Mouse (Mus musculus) limb, embryonic 13.5 days (tissue): ENCODE results near the gene Tmco1. TPM values are rescaled to one million over a fixed set of nuclear protein-coding genes. Genes with fewer than 3 reads are reported as not detected.
A peak's percentile ranks its signal among the peaks of the same experiment; 100 is the strongest.
"Not testable (repeated sequence)": the region's sequence is repeated elsewhere in the genome, so short reads cannot be mapped to it uniquely, and the experiment has no call there.

Source experiments
- ATAC-seq: fragments of 200-750 bp; cut with Nextera tagmentation; 2 replicates; pipeline ENCODE4 v1.8.0; 2017; ENCODE audit warnings: low read depth, moderate number of reproducible peaks, moderate TSS enrichment; ENCODE audit not compliant: low FRiP score
- H3K27ac ChIP-seq: fragments of 300-500 bp; sonication (generic); 2 replicates; pipeline ENCODE4 v1.5.1; 2015; ENCODE audit warnings: inconsistent platforms, mild to moderate bottlenecking, moderate library complexity
- H3K27me3 ChIP-seq: fragments of 300-500 bp; sonication (generic); 2 replicates; pipeline ENCODE4 v1.6.1; 2015; ENCODE audit warnings: mild to moderate bottlenecking, inconsistent platforms
- H3K36me3 ChIP-seq: fragments of 300-500 bp; sonication (generic); 2 replicates; pipeline ENCODE4 v1.6.1; 2015; ENCODE audit warnings: inconsistent platforms, mild to moderate bottlenecking, moderate library complexity
- H3K4me1 ChIP-seq: fragments of 300-500 bp; sonication (generic); 2 replicates; pipeline ENCODE4 v1.6.1; 2015; ENCODE audit warnings: inconsistent platforms
- H3K4me2 ChIP-seq: fragments of 300-500 bp; sonication (generic); replicated peaks from 2 replicates; pipeline ENCODE4 v1.6.1; 2015; ENCODE audit warnings: inconsistent platforms, mild to moderate bottlenecking, moderate library complexity
- H3K4me3 ChIP-seq: fragments of 300-500 bp; sonication (generic); 2 replicates; pipeline ENCODE4 v1.5.1; 2015; ENCODE audit warnings: moderate library complexity, mild to moderate bottlenecking, inconsistent platforms
- H3K9ac ChIP-seq: fragments of 300-500 bp; sonication (generic); 2 replicates; pipeline ENCODE4 v1.6.1; 2015; ENCODE audit warnings: mild to moderate bottlenecking, inconsistent platforms
- H3K9me3 ChIP-seq: fragments of 300-500 bp; sonication (generic); 2 replicates; pipeline ENCODE4 v1.6.1; 2016; ENCODE audit warnings: inconsistent platforms
- WGBS: fragments of 180-500 bp; shearing (Covaris S2); methylation state at CpG from one replicate; pipeline ENCODE4 v1.1.7; 2015; 5-methylcytosine and 5-hydroxymethylcytosine counted together
- polyA plus RNA-seq: library from polyadenylated mRNA; unstranded; fragments of >200 nt; fragmentation: Nextera tagmentation; extraction: Ambion mirVana; gene quantifications from 2 replicates; pipeline ENCODE4 v1.2.1, GENCODE M21; 2015

Gene Tmco1
- polyA plus RNA-seq, 1 experiment from 2014 or later: 80.4 TPM

GRCm38 (mm10) chr1:167340910-167341528 is 32.8 kb downstream of the Tmco1 start:
- Histone ChIP-seq H3K36me3 (no peaks in the 10 kb centered on the region), H3K9me3 (no peaks in the 10 kb centered on the region), H3K9ac (no peak overlapping the region), H3K4me3 (no peak overlapping the region), H3K4me2 (0 out of 2 replicates have a peak overlapping the region, but pooled peaks have one; percentile 81), H3K27ac (no peak overlapping the region), H3K27me3 (peaks cover 17% of the 10 kb centered on the region), H3K4me1 (no peaks in the 10 kb centered on the region)
- 87% methylated on average over 3 of the region's 3 CpGs for WGBS
- ATAC-seq: no peak

GRCm38 (mm10) chr1:167342831-167343230 is 34.7 kb downstream of the Tmco1 start:
- H3K4me3 ChIP-seq: no peak overlapping the region
- 91% methylated on average over 10 of the region's 10 CpGs for WGBS
- no peaks in the 10 kb centered on the region for H3K4me1 ChIP-seq
- no peak for ATAC-seq
- no peaks in the 10 kb centered on the region for H3K36me3 ChIP-seq
- H3K9ac ChIP-seq: no peak overlapping the region
- no peaks in the 10 kb centered on the region for H3K9me3 ChIP-seq
- H3K27ac ChIP-seq: no peak overlapping the region
- peaks cover 17% of the 10 kb centered on the region for H3K27me3 ChIP-seq
- H3K4me2 ChIP-seq: no peak overlapping the region

GRCm38 (mm10) chr1:167345994-167346520 is 37.9 kb downstream of the Tmco1 start:
- H3K4me1 ChIP-seq, H3K27me3 ChIP-seq, H3K27ac ChIP-seq, ATAC-seq, H3K4me3 ChIP-seq, H3K9me3 ChIP-seq, H3K9ac ChIP-seq, H3K4me2 ChIP-seq, H3K36me3 ChIP-seq: not testable (repeated sequence)
- WGBS: 92% methylated on average over 10 of the region's 10 CpGs

GRCm38 (mm10) chr1:167349206-167349605 is 41.0 kb downstream of the Tmco1 start:
- H3K9me3 ChIP-seq, H3K9ac ChIP-seq, H3K27ac ChIP-seq, H3K36me3 ChIP-seq, H3K4me3 ChIP-seq, H3K4me1 ChIP-seq, H3K27me3 ChIP-seq, ATAC-seq: not testable (repeated sequence)
- WGBS: 66% methylated on average over 3 of the region's 3 CpGs
- H3K4me2 ChIP-seq: peak overlapping the region; percentile 80

- no peaks in the 10 kb centered on the region for H3K9me3 ChIP-seq
- WGBS: under 1% methylated on average over 55 of the region's 55 CpGs
- peak within 1 kb of the TSS; percentile 74 for H3K4me3 ChIP-seq
- no peaks in the 10 kb centered on the region for H3K27me3 ChIP-seq
- peaks cover 9% of the 10 kb centered on the region; the same call in 1 of the 2 replicates for H3K4me1 ChIP-seq
- ATAC-seq: peak; percentile 97
- H3K4me2 ChIP-seq: peak within 1 kb of the TSS; percentile 80
- peak within 1 kb of the TSS; percentile 69; the same call in 1 of the 2 replicates for H3K27ac ChIP-seq
- peaks cover 11% of the 10 kb centered on the region for H3K36me3 ChIP-seq
- peak within 1 kb of the TSS; percentile 77 for H3K9ac ChIP-seq
Observed at GRCm38 (mm10) chr1:167349815-167350596, 41.8 kb downstream of the Tmco1 start, which contains the start of gene Aldh9a1. TSS of gene Aldh9a1 (plus strand) at chr1:167349991.

GRCm38 (mm10) chr1:167350597-167351415 is 42.6 kb downstream of the Tmco1 start:
- Histone ChIP-seq H3K27ac (peak overlapping the region; percentile 69; the same call in 1 of the 2 replicates), H3K4me2 (peak overlapping the region; percentile 80), H3K4me3 (peak overlapping the region; percentile 74), H3K9ac (peak overlapping the region; percentile 77), H3K9me3 (no peaks in the 10 kb centered on the region), H3K4me1 (peaks cover 9% of the 10 kb centered on the region; the same call in 1 of the 2 replicates), H3K27me3 (no peaks in the 10 kb centered on the region), H3K36me3 (peaks cover 18% of the 10 kb centered on the region)
- ATAC-seq: no peak
- WGBS: 27% methylated on average over 13 of the region's 13 CpGs

GRCm38 (mm10) chr1:167352403-167352802 is 44.2 kb downstream of the Tmco1 start:
- Histone ChIP-seq H3K4me1 (peaks cover 9% of the 10 kb centered on the region; the same call in 1 of the 2 replicates), H3K36me3 (peaks cover 32% of the 10 kb centered on the region), H3K27ac (no peak overlapping the region), H3K9ac (no peak overlapping the region), H3K4me2 (no peak overlapping the region), H3K4me3 (no peak overlapping the region), H3K27me3 (no peaks in the 10 kb centered on the region), H3K9me3 (no peaks in the 10 kb centered on the region)
- ATAC-seq: no peak
- WGBS: 86% methylated on average over 14 of the region's 14 CpGs

GRCm38 (mm10) chr1:167357387-167357786 is 49.2 kb downstream of the Tmco1 start:
- Histone ChIP-seq H3K4me1 (no peaks in the 10 kb centered on the region), H3K36me3 (peaks cover 58% of the 10 kb centered on the region), H3K27ac (no peak overlapping the region), H3K9me3 (no peaks in the 10 kb centered on the region), H3K27me3 (no peaks in the 10 kb centered on the region), H3K4me3 (no peak overlapping the region), H3K4me2 (no peak overlapping the region), H3K9ac (no peak overlapping the region)
- ATAC-seq: no peak
- 95% methylated on average over 9 of the region's 9 CpGs for WGBS

GRCm38 (mm10) chr1:167358731-167359130 is 50.6 kb downstream of the Tmco1 start:
- H3K36me3 ChIP-seq: peaks cover 58% of the 10 kb centered on the region
- H3K27me3 ChIP-seq: no peaks in the 10 kb centered on the region
- no peak overlapping the region for H3K27ac ChIP-seq
- no peak for ATAC-seq
- no peak overlapping the region for H3K9ac ChIP-seq
- no peaks in the 10 kb centered on the region for H3K9me3 ChIP-seq
- 78% methylated on average over 9 of the region's 9 CpGs for WGBS
- no peak overlapping the region for H3K4me3 ChIP-seq
- H3K4me1 ChIP-seq: 0 out of 2 replicates have a peak, but pooled peaks cover 3% of the 10 kb centered on the region
- H3K4me2 ChIP-seq: no peak overlapping the region

- WGBS: 81% methylated on average over 4 of the region's 4 CpGs
- Histone ChIP-seq H3K27ac (no peak overlapping the region), H3K36me3 (peaks cover 56% of the 10 kb centered on the region), H3K4me2 (no peak overlapping the region), H3K4me3 (no peak overlapping the region), H3K9ac (no peak overlapping the region), H3K27me3 (no peaks in the 10 kb centered on the region), H3K4me1 (0 out of 2 replicates have a peak, but pooled peaks cover 3% of the 10 kb centered on the region), H3K9me3 (no peaks in the 10 kb centered on the region)
- ATAC-seq: no peak
Observed at GRCm38 (mm10) chr1:167360268-167360667, 52.1 kb downstream of the Tmco1 start.

- Histone ChIP-seq H3K36me3 (peaks cover 56% of the 10 kb centered on the region), H3K27me3 (no peaks in the 10 kb centered on the region), H3K4me1 (0 out of 2 replicates have a peak, but pooled peaks cover 3% of the 10 kb centered on the region), H3K9ac (no peak overlapping the region), H3K27ac (no peak overlapping the region), H3K4me2 (no peak overlapping the region), H3K9me3 (no peaks in the 10 kb centered on the region), H3K4me3 (no peak overlapping the region)
- 77% methylated on average over 4 of the region's 4 CpGs for WGBS
- no peak for ATAC-seq
Observed at GRCm38 (mm10) chr1:167362819-167363218, 54.6 kb downstream of the Tmco1 start.
